Mouse (Mus musculus): ENCODE results near the gene C3. TPM values are rescaled to one million over a fixed set of nuclear protein-coding genes. Genes with fewer than 3 reads are reported as not detected.

C3 gene
- polyA plus RNA-seq, 1 experiment, result 168 TPM

- peak; percentile 70 for DNase-seq (ENCODE audit: low spot score)
Measured at GRCm38 (mm10) chr17:57166800-57167791, 60.8 kb downstream of the C3 start.

Other genes with a start within 250 kb of the C3 start
- 0.12 and 0.17 TPM in 2 replicates for gene Acer1, start 246.0 kb downstream of the C3 start, polyA plus RNA-seq (2012; rRNA removed)
- 93.9 and 105 TPM in 2 replicates for gene Clpp, start 237.8 kb downstream of the C3 start, polyA plus RNA-seq (2012; rRNA removed)
- 18.1 and 20.6 TPM in 2 replicates for gene Alkbh7, start 230.8 kb downstream of the C3 start, polyA plus RNA-seq (2012; rRNA removed)
- not detected in 2 replicates for gene Pspn, start 228.1 kb downstream of the C3 start, polyA plus RNA-seq (2012; rRNA removed)
- 41.2 and 47.4 TPM in 2 replicates for gene Gtf2f1, start 216.8 kb downstream of the C3 start, polyA plus RNA-seq (2012; rRNA removed)
- gene Gm17949, start 216.7 kb downstream of the C3 start, polyA plus RNA-seq (2012; rRNA removed), result 0.18 and 0.19 TPM in 2 replicates
- gene Khsrp, start 196.6 kb downstream of the C3 start, polyA plus RNA-seq (2012; rRNA removed), result 54.9 and 60.3 TPM in 2 replicates
- not detected in 2 replicates for gene Slc25a41, start 186.5 kb downstream of the C3 start, polyA plus RNA-seq (2012; rRNA removed)
- 22.8 and 32.2 TPM in 2 replicates for gene Crb3, start 169.0 kb downstream of the C3 start, polyA plus RNA-seq (2012; rRNA removed)
- gene Slc25a23, start 168.3 kb downstream of the C3 start, polyA plus RNA-seq (2012; rRNA removed), result 34.2 and 71.3 TPM in 2 replicates
- 5.1 and 6.1 TPM in 2 replicates for gene Dennd1c, start 149.6 kb downstream of the C3 start, polyA plus RNA-seq (2012; rRNA removed)
- gene Tubb4a, start 140.4 kb downstream of the C3 start, polyA plus RNA-seq (2012; rRNA removed), result 3.8 and 5.9 TPM in 2 replicates
- 5.7 and 8.8 TPM in 2 replicates for gene Tnfsf9, start 122.8 kb downstream of the C3 start, polyA plus RNA-seq (2012; rRNA removed)
- 0.18 and 0.25 TPM in 2 replicates for gene Cd70, start 78.4 kb downstream of the C3 start, polyA plus RNA-seq (2012; rRNA removed)
- gene Tnfsf14, start 34.0 kb downstream of the C3 start, polyA plus RNA-seq (2012; rRNA removed), result 0.55 and 0.68 TPM in 2 replicates
- 46.5 and 46.9 TPM in 2 replicates for gene Gpr108, start 20.3 kb upstream of the C3 start, polyA plus RNA-seq (2012; rRNA removed)
- 78.9 and 81.3 TPM in 2 replicates for gene Trip10, start 21.3 kb upstream of the C3 start, polyA plus RNA-seq (2012; rRNA removed)
- 3.5 and 3.9 TPM in 2 replicates for gene Vav1, start 51.0 kb upstream of the C3 start, polyA plus RNA-seq (2012; rRNA removed)
- 15.9 and 18.6 TPM in 2 replicates for gene Adgre1, start 130.6 kb upstream of the C3 start, polyA plus RNA-seq (2012; rRNA removed)

Measured in urinary bladder, adult 2 months (tissue).